Mouse (Mus musculus) layer of hippocampus, postnatal 25 days (tissue): ENCODE measurements around the gene Ndrg2. TPM values are rescaled to one million over a fixed set of nuclear protein-coding genes. Genes with fewer than 3 reads are reported as not detected.

Experiments
- DNase-seq, 2 experiments: peaks; one replicate each; pipeline ENCODE4 v3.0.0; 2022; ENCODE audit warnings: mixed read lengths in 2 of 2, low spot score in 1 of 2; ENCODE audit errors: extremely low spot score in 1 of 2
- total RNA-seq, 2 experiments: library from RNA; stranded (reverse); gene quantifications; 2 replicates each; pipeline ENCODE4 v1.2.3; 2021

The Ndrg2 gene
- total RNA-seq, 2 experiments from 2014 or later, result 823 to 845 TPM

GRCm38 (mm10) chr14:51913062-51913959 is 647 bp downstream of the Ndrg2 start:
- DNase-seq, result peak; percentile 40 to 54

GRCm38 (mm10) chr14:51912391-51913061 is 1.4 kb downstream of the Ndrg2 start:
- DNase-seq, result no peak

- no peak for DNase-seq
These were observed 2.7 kb downstream of the Ndrg2 start for GRCm38 (mm10) chr14:51911301-51911700.

DNA sequence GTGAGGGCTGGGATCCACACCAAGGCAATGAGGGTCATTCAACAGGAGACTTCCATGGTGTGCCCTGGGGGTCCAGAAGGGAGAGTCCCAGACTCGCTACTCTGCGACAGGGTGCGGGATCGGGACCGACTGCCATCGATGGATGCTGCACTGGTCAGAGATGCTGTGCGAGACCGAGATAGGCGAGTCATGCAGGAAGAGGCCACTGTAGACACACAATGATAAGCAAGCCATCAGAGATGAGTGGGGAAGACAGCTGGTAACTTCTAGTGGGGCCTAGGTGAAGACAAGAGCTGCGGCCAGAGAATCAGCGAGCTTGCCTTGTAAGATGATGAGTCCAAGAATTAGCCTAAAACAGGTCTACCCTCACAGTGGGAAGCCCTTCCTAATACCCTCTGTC is 7.9 kb downstream of the Ndrg2 start:
- no peak for DNase-seq

- no peak for DNase-seq
These were observed 9.3 kb downstream of the Ndrg2 start for GRCm38 (mm10) chr14:51904706-51905105.

DNA sequence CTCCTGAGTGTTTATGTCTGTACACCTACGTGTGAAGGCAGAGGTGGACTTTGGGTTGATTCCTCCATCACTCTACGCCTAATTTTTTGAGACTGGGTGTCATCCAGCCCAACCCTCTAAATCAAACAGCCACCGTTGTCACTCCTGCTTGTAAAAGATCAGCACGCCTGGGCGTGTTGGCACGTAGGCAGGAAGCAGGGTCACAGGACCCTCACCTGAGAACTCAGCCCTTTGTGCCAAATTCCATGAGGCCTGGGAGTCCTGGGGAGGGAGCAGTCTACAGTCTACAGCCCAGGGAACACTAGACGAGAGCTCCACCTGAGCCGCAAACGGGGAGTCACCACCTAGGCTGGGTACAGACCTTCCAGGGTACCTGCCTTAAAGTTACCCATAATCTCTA is 10.2 kb downstream of the Ndrg2 start:
- no peak for DNase-seq

- peak; percentile 70 to 94 for DNase-seq
These were observed 10.9 kb downstream of the Ndrg2 start for GRCm38 (mm10) chr14:51902806-51903710.

DNA sequence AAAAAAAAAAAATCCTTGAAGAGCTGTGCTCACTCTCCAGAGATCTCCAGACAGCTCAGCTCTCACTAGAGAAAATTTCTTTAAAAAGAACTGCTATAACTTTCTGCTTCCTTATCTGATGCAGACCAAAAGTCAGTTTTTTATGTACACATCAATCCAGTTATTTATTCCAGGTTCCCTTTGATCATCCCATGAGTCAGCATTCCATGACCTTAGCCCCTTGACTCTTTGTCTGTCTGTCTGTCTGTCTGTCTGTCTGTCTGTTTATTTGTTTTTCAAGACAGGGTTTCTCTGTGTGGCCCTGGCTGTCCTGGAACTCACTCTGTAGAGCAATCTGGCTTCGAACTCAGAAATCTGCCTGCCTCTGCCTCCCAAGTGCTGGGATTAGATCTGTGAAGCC is 14.6 kb downstream of the Ndrg2 start:
- no peak for DNase-seq

- no peak for DNase-seq
These were observed 17.3 kb downstream of the Ndrg2 start for GRCm38 (mm10) chr14:51896539-51897170.

DNA sequence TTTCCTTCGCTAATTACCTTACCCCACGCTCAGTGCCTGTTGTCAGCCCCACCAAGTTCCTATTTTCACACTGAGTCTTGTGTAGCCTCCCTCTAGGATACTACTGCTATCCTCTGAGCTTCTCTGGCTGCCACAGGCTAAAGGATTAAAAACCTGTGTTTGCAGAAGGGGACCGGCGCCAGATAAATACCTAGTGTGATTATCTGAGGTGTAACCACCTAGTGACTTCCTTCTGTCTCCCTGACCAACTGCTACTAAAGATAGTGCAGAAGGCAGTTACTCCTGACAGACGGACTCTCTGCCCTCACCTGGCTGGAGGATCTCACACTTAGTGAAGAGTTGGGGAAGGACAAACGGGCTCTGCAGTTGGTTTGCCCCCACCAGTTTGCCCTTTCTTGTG is 17.9 kb downstream of the Ndrg2 start:
- DNase-seq, result no peak

GRCm38 (mm10) chr14:51895071-51895470 is 18.9 kb downstream of the Ndrg2 start:
- no peak for DNase-seq

DNA sequence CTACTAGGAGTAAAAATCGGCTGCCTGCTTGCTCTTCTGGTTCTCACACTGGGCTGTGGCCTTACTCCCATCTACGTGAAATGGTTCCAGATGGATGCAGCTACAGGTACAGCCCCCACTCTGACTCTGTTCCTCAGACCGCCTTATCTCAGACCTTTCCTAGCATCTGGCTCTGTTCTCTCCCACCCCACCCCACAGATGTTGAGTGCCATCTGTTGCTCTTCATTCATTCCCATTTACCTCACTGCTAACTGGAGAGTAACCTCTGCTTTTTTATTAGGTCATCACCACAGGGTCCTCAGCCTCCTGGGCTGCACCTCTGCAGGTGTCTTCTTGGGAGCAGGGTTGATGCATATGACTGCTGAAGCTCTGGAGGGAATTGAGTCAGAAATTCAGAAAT is 20.1 kb downstream of the Ndrg2 start:
- DNase-seq, result no peak

DNA sequence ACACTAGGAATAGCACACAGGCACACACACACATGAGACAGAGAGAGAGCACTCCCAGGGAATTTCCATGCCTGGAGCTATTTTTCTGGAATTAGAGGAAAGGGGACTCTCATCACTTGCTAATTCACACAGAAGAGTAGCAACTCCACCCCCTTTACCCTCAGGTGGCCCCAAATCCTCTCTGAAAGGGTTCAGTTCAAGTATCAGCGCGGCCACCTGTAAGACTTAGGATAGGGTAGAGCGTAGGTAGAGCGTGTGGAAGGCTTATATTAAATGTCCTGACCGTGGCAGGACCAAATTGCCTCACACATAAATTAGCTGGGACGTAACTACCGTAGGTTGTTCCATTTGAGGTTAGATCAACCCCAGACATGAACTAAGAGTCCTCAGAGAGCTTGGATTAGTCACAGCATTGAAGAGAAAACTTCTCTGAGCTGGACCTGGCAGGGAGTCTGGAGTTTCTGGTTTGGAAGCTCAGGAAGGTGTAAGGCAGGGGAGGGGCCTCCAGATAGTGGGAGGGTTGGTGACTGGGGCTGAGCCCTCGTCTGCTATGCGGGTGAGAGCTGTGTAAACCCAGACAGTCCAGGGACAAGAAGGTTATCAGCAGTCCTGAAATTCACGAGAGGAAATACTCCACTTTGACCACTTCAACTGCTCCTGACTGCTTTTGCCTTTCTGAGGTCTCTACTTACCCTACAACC is 20.7 kb downstream of the Ndrg2 start:
- DNase-seq, result no peak

GRCm38 (mm10) chr14:51892191-51892939 is 21.6 kb downstream of the Ndrg2 start, which contains the start of gene Slc39a2:
Gene Slc39a2 (plus strand): TSS chr14:51892889.
- DNase-seq, result no peak

DNA sequence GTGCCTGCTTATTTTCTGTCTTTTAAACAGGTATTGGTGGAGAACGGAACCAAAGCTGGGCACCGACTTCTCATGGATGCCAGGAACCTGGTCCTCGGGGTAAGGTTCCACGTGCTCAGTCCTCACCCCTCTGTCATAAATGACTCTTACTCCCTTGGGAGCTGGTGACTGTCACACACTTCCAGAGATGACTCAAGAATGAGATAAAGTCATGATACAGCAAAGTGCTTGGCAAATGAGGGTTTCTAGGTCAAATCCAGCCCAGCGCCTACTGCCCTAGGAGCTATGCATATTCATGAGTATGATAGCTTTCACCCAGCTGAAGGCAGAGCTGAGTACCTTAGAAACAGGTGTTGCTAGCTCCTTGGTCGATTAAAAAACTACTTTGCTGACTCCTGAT is 24.1 kb downstream of the Ndrg2 start:
- DNase-seq, result no peak

DNA sequence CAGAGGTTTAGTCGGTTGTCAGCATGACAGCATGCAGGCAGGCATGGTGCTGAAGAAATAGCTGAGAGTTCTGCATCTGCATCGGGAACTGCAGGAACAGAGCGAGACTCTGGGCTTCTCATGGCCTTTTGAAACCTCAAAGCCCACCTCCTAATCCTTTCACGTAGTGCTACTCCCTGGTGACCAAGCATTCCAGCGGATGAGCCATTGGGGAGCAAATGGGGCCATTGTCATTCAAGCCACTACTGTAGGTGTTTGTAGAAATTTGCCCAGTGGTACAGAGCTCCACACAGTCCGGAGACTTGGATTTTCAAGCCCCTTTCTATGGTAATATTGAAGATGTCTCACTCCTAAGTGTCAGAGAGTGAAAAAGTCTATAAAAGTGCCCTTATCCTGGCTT is 27.9 kb downstream of the Ndrg2 start:
- DNase-seq, result no peak

GRCm38 (mm10) chr14:51884598-51885331 is 29.2 kb downstream of the Ndrg2 start, which contains the start of gene Mettl17:
Gene Mettl17 (plus strand): TSS chr14:51884842.
- DNase-seq, result peak; percentile 70 to 72

- DNase-seq, result no peak
These were observed 29.9 kb downstream of the Ndrg2 start for GRCm38 (mm10) chr14:51884031-51884544.
